ENCODE assay signal across 24 mouse cellular contexts in the genomic region with DNA sequence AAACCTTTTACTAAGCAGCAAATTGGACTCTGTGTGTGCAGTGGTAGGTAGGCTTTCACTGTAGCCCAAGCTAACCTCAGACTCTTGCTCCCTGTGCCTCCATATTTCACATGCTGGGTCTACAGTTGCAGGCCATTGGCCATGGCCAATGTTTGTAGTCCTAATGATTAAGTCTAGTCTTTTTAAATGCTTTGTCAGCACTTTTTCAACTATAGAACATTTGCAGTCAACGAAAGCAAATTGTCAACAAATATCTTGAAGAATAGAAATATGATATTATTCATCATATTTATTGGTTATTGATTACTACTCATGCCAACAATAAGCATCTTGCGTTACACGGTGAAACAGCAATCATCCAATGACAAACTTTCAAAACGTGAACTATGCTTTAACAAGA.
A peak's percentile ranks its signal among the peaks of the same experiment; 100 is the strongest.
DNase-seq lines count a peak whose midpoint lies in the region; ATAC-seq and TF ChIP-seq lines count a peak whose summit lies in the region.
"Had no signal": no experiment of that assay in that cellular context is flagged by ENCODE, and none has a peak within 500 bp of the region (broad histone marks: within the 10 kb centered on the region; RNA-seq: fewer than 3 reads in every experiment).

No protein-coding gene starts in this region.

- no peak for ATAC-seq in forebrain, embryonic 15.5 days (replicated peaks)
- ATAC-seq: activated CD4-positive, CD25-positive, alpha-beta regulatory T cell, adult 4 months; CD4-positive, CD25-positive, alpha-beta regulatory T cell, adult 4 months; Patski had no signal

- H3K4me1 ChIP-seq in CH12.LX (ENCODE audit: control insufficient read depth in 1 of 2, insufficient read depth in 2 of 2) (no peaks in the 10 kb centered on the region), ES-E14 (ENCODE audit: control insufficient read depth in 2 of 2, insufficient read depth in 2 of 2, low read length in 2 of 2, poor library complexity in 1 of 2) (no peaks in the 10 kb centered on the region), MEL (ENCODE audit: control insufficient read depth in 1 of 2, insufficient read depth in 2 of 2, low read length in 2 of 2) (no peaks in the 10 kb centered on the region)
- no peaks in the 10 kb centered on the region for H3K4me1 ChIP-seq in forebrain, embryonic 15.5 days

- H3K9me3 ChIP-seq in CH12.LX (replicated peaks; ENCODE audit: low read length) (no peaks in the 10 kb centered on the region), ES-E14 (ENCODE audit: control insufficient read depth, insufficient read depth, low read depth, low read length) (no peaks in the 10 kb centered on the region), MEL (replicated peaks; ENCODE audit: insufficient read depth, low read length) (no peaks in the 10 kb centered on the region)
- H3K9me3 ChIP-seq in forebrain, embryonic 15.5 days: no peaks in the 10 kb centered on the region
- H3K9me3 ChIP-seq: G1E had no signal

- H3K79me2 ChIP-seq in CH12.LX (replicated peaks; ENCODE audit: control insufficient read depth, extremely low read depth, insufficient read depth, poor library complexity, severe bottlenecking) (no peaks in the 10 kb centered on the region), MEL (ENCODE audit: control insufficient read depth, insufficient read depth, low read length, poor library complexity) (no peaks in the 10 kb centered on the region)

- TF ChIP-seq POLR2A in CH12.LX (IDR thresholded peaks at IDR 0.05; ENCODE audit: low read depth, low read length) (no peak), MEL (IDR thresholded peaks at IDR 0.05; ENCODE audit: control insufficient read depth in 1 of 2, insufficient read depth in 1 of 2, low read depth in 1 of 2, low read length in 2 of 2, poor library complexity in 1 of 2) (no peak)

- TF ChIP-seq RAD21 in CH12.LX (IDR thresholded peaks at IDR 0.05; ENCODE audit: low read depth, low read length) (no peak), MEL (IDR thresholded peaks at IDR 0.05; ENCODE audit: low read depth, low read length) (no peak)

- TF ChIP-seq CTCF in CH12.LX (conservative IDR thresholded peaks at IDR 0.05 in 1 of 2, IDR thresholded peaks at IDR 0.05 in 1 of 2; ENCODE audit: low read depth in 2 of 2, low read length in 2 of 2) (no peak), MEL (IDR thresholded peaks at IDR 0.05 in 2 of 3, conservative IDR thresholded peaks at IDR 0.05 in 1 of 3; ENCODE audit: control insufficient read depth in 1 of 3, insufficient read depth in 1 of 3, low read depth in 2 of 3, low read length in 3 of 3, poor library complexity in 1 of 3, severe bottlenecking in 1 of 3) (no peak)

- dilution Hi-C loops in CH12.LX (cut with MboI; ENCODE audit: extremely low pct_ligation_motif_present, extremely low pct_unique_long_range_greater_than_20kb, low sequenced_read_pairs): no loop called here

- 90% methylated on average over 4 of the region's 4 CpGs for WGBS in forebrain, embryonic 15.5 days

- H3K27me3 ChIP-seq in CH12.LX (replicated peaks): no peaks in the 10 kb centered on the region
- H3K27me3 ChIP-seq in MEL (ENCODE audit: control insufficient read depth in 1 of 2, insufficient read depth in 2 of 2, low read length in 2 of 2): no peaks in the 10 kb centered on the region
- no peaks in the 10 kb centered on the region for H3K27me3 ChIP-seq in forebrain, embryonic 15.5 days
- H3K27me3 ChIP-seq: Patski had no signal

- H3K4me3 ChIP-seq in CH12.LX (replicated peaks in 1 of 3; ENCODE audit: low read depth in 2 of 3, low read length in 2 of 3, poor library complexity in 1 of 3) (no peak overlapping the region), ES-E14 (ENCODE audit: insufficient read depth in 1 of 2, low read depth in 1 of 2, low read length in 2 of 2, poor library complexity in 1 of 2, severe bottlenecking in 1 of 2) (no peak overlapping the region), MEL (ENCODE audit: control insufficient read depth in 1 of 2, insufficient read depth in 1 of 2, low read depth in 2 of 2, low read length in 2 of 2) (no peak overlapping the region)
- H3K4me3 ChIP-seq in forebrain, embryonic 15.5 days: no peak overlapping the region

- no peak overlapping the region for H3K4me2 ChIP-seq in CH12.LX (ENCODE audit: insufficient read depth, low read depth, poor library complexity, severe bottlenecking)
- H3K4me2 ChIP-seq in forebrain, embryonic 15.5 days (replicated peaks): no peak overlapping the region

- no peak overlapping the region for H3K27ac ChIP-seq in CH12.LX (ENCODE audit: insufficient read depth, low read depth)
- no peak overlapping the region for H3K27ac ChIP-seq in ES-E14 (ENCODE audit: insufficient read depth, low read depth, low read length, poor library complexity, severe bottlenecking)
- no peak overlapping the region for H3K27ac ChIP-seq in MEL (ENCODE audit: control insufficient read depth, low read depth, low read length)
- H3K27ac ChIP-seq in forebrain, embryonic 15.5 days (replicated peaks): no peak overlapping the region

- H3K36me3 ChIP-seq in CH12.LX (replicated peaks in 1 of 2; ENCODE audit: control insufficient read depth in 1 of 2, insufficient read depth in 1 of 2, low read length in 1 of 2) (no peaks in the 10 kb centered on the region), ES-E14 (ENCODE audit: control insufficient read depth, insufficient read depth, low read length, poor library complexity, severe bottlenecking) (no peaks in the 10 kb centered on the region), MEL (ENCODE audit: control insufficient read depth in 1 of 2, insufficient read depth in 2 of 2, low read length in 2 of 2) (no peaks in the 10 kb centered on the region)
- no peaks in the 10 kb centered on the region for H3K36me3 ChIP-seq in forebrain, embryonic 15.5 days
- H3K36me3 ChIP-seq: G1E had no signal

- DNase-seq in CH12.LX (ENCODE audit: extremely low read depth): no peak
- DNase-seq in ES-E14 (ENCODE audit: low read depth, low spot score): no peak
- no peak for DNase-seq in MEL (ENCODE audit: low read depth, low spot score)
- no peak for DNase-seq in adrenal gland, adult 18-20 months (ENCODE audit: low spot score in 2 of 2)
- DNase-seq in right cerebral cortex, postnatal 14 days: no peak
- DNase-seq: adrenal gland, adult 2 months; adrenal gland, adult 8-10 months; adrenal gland, postnatal 10 days; adrenal gland, postnatal 14 days; adrenal gland, postnatal 25 days; adrenal gland, postnatal 36 days; B cell, adult 2 months; cerebellum, adult 11 months; cerebellum, adult 11-12 months; cerebellum, adult 18-20 months; cerebellum, adult 2 months; cerebellum, adult 8-10 months; cerebellum, adult 9-10 months; cerebellum, adult 9-11 months had no signal

- TF ChIP-seq EP300 in CH12.LX (IDR thresholded peaks at IDR 0.05; ENCODE audit: low read length): no peak
- TF ChIP-seq EP300 in MEL (IDR thresholded peaks at IDR 0.05; ENCODE audit: low read depth in 1 of 2, low read length in 2 of 2): no peak

- H3K9ac ChIP-seq in CH12.LX (ENCODE audit: insufficient read depth, low read depth) (no peak overlapping the region), ES-E14 (ENCODE audit: insufficient read depth, low read depth, low read length, poor library complexity, severe bottlenecking) (no peak overlapping the region), MEL (ENCODE audit: control insufficient read depth, low read depth, low read length, poor library complexity, severe bottlenecking) (no peak overlapping the region)
- H3K9ac ChIP-seq in forebrain, embryonic 15.5 days (replicated peaks): no peak overlapping the region

- in situ Hi-C loops in CH12.LX (cut with MboI; ENCODE audit: low pct_ligation_motif_present, low pct_unique_long_range_greater_than_20kb, low sequenced_read_pairs) (no loop called here), ES-E14 (cut with MboI; ENCODE audit: low sequenced_read_pairs in 2 of 2, unreplicated experiment in 2 of 2) (no loop called here)

TF ChIP-seq in CH12.LX, 34 proteins besides CTCF, POLR2A, EP300 and RAD21:
- TF ChIP-seq POLR2AphosphoS2 (IDR thresholded peaks at IDR 0.05; ENCODE audit: low read depth, low read length) (no peak), MAFK (IDR thresholded peaks at IDR 0.05; ENCODE audit: insufficient replicate concordance, low read length) (peak; percentile 73), MAX (IDR thresholded peaks at IDR 0.05; ENCODE audit: low read length) (no peak), JUND (conservative IDR thresholded peaks at IDR 0.05; ENCODE audit: low read depth, low read length) (no peak), ETS1 (conservative IDR thresholded peaks at IDR 0.05; ENCODE audit: low read depth, low read length) (no peak)

TF ChIP-seq in ES-E14, 5 proteins besides CTCF, POLR2A, EP300 and RAD21:
- TF ChIP-seq ZNF384 (IDR thresholded peaks at IDR 0.05; ENCODE audit: low read depth, low read length) (no peak), MAFK (IDR thresholded peaks at IDR 0.05; ENCODE audit: insufficient read depth, low read depth, low read length) (peak; percentile 81)

TF ChIP-seq in MEL, 35 proteins besides CTCF, POLR2A, EP300 and RAD21:
- TF ChIP-seq MAFK (IDR thresholded peaks at IDR 0.05; ENCODE audit: borderline replicate concordance, low read depth, low read length) (0 out of 2 replicates have a peak, but pooled peaks have one; percentile 44), TAL1 (IDR thresholded peaks at IDR 0.05; ENCODE audit: low read length) (no peak)
